Mouse (Mus musculus) spleen, adult 2 months (tissue): ENCODE results near the gene Pigyl.

Experiments used
- CTCF ChIP-seq: fragments of 200-500 bp; IDR thresholded peaks from 2 replicates; pipeline ENCODE4 v1.5.1; 2011; ENCODE audit warnings: mild to moderate bottlenecking, inconsistent platforms; ENCODE audit not compliant: insufficient read depth, insufficient read length, insufficient replicate concordance; ENCODE audit errors: extremely low read depth
- POLR2A ChIP-seq: fragments of 200-500 bp; IDR thresholded peaks from 2 replicates; pipeline ENCODE4 v1.6.1; 2011; ENCODE audit warnings: low read depth, low read length, inconsistent platforms

- TF ChIP-seq POLR2A (no peak), CTCF (no peak)
Observed at GRCm38 (mm10) chr9:22116086-22116485, 40.6 kb upstream of the Pigyl start.
